Mouse (Mus musculus): ENCODE measurements around the gene Fbxl8.

DNA sequence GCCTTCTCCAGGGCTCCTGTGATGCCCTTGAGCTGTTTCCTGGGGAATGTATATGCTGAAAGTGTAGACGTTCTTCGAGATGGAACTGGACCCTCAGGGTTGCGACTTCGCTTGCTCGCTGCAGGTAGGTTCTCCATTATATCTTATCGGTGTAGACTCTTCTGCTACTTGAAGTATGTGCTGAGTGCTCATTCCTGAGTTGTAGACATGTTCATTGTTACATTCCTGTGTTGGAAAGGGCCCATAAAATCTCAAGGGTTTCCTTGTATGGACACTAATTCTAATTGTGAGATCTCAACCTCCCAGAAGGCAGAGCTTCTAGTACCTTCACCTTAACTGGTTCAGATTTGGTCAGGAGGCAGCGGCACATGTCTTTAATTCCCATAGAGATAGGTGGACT is 23.4 kb upstream of the Fbxl8 start:
- TF ChIP-seq CTCF (IDR thresholded peaks at IDR 0.05; ENCODE audit: control insufficient read depth, insufficient read depth, low read length) (no peak), POLR2A (IDR thresholded peaks at IDR 0.05; ENCODE audit: borderline replicate concordance, control insufficient read depth, low read depth, low read length) (no peak)
